ENCODE assay signal across 8 mouse cellular contexts in the genomic region with DNA sequence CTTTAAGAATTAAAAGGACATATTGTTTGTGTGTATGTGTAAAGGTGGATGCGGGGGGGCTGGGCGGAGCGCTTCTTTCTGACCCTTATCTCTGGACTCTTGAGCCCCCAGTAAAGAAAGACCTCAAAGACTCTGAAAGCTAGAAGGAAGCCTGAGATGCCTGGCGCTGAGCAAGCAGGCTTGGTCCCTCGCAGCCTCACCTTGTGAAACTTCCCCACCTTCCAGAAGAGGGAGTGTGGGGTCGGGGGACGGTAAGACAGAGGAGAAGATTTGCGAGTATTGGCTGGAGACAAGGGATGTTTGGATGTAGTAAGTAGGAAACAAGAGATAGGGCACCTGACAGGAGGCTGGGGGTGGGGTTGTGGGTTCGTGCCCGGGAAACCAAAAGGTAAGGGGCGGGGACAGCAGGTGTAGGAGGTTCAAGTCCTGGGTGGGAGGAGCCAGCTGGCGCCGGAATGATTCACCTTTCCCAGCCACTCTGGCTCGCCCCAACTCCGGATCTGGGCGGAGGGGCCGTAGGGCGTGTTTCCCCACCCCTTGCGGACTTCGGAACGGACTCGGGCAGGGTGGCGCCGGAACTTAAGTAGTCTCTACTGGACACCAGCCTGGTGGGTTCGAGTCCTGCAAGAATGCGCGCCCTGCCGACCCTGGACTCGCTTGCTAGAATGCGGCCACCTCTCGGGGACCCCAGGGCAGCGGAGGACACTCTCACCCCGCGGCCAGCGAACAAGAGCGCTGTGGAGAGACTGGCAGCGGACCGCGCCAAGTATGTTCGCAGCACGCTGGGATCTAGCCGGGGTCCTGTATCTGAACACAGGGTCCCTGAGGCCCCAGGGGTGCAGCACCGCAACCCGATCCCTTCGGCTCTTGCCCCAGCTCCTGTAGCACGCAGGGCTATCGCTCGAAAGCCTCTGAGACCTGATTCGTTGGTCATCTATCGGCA. TPM values are rescaled to one million over a fixed set of nuclear protein-coding genes. Genes with fewer than 3 reads are reported as not detected.
DNase-seq lines count a peak whose midpoint lies in the region; ATAC-seq and TF ChIP-seq lines count a peak whose summit lies in the region.

A gene (plus strand): TSS at position 450 of the 943 bp plus-strand sequence.

- H3K79me2 ChIP-seq in myocyte (ENCODE audit: control insufficient read depth, insufficient read depth) = no peaks in the 10 kb centered on the region

- H3K27me3 ChIP-seq in hindbrain, embryonic 14.5 days (ENCODE audit: control insufficient read depth, insufficient read depth, low read length) = peaks cover 51% of the 10 kb centered on the region
- H3K27me3 ChIP-seq in liver, embryonic 11.5 days (replicated peaks; ENCODE audit: control insufficient read depth, insufficient read depth, low read length) = peaks cover 10% of the 10 kb centered on the region
- no peaks in the 10 kb centered on the region for H3K27me3 ChIP-seq in myocyte (ENCODE audit: control insufficient read depth, insufficient read depth, insufficient read length)

- H3ac ChIP-seq in myocyte (ENCODE audit: control insufficient read depth, insufficient read length) = no peak within 1 kb of the TSS

- H3K9ac ChIP-seq in hindbrain, embryonic 14.5 days = peak within 1 kb of the TSS; percentile 45; the same call in 1 of the 2 replicates
- H3K9ac ChIP-seq in liver, embryonic 11.5 days (ENCODE audit: low read depth, low read length) = peak within 1 kb of the TSS; percentile 61

- no peak for TF ChIP-seq POLR2A in embryonic fibroblast, embryonic 13.5 days (IDR thresholded peaks at IDR 0.05; ENCODE audit: low read depth, low read length)
- TF ChIP-seq POLR2A in myocyte (IDR thresholded peaks at IDR 0.05; ENCODE audit: insufficient read length, low read depth) = no peak

- peak; percentile 11 for DNase-seq in right cerebral cortex, postnatal 14 days
- DNase-seq in right cerebral cortex, postnatal 25 days = no peak
- no peak for DNase-seq in hindbrain, embryonic 14.5 days (ENCODE audit: low spot score)
- peak; percentile 59 for DNase-seq in liver, embryonic 11.5 days (ENCODE audit: low spot score)
- peak; percentile 74 for DNase-seq in urinary bladder, postnatal 4 days (ENCODE audit: low spot score in 2 of 2)
- DNase-seq in cerebellum, adult 11-12 months = no peak

- H3K36me3 ChIP-seq in hindbrain, embryonic 14.5 days (replicated peaks; ENCODE audit: control insufficient read depth, insufficient read depth) = no peaks in the 10 kb centered on the region
- H3K36me3 ChIP-seq in liver, embryonic 11.5 days (ENCODE audit: control insufficient read depth, insufficient read depth, low read length) = no peaks in the 10 kb centered on the region
- H3K36me3 ChIP-seq in myocyte (ENCODE audit: control insufficient read depth, insufficient read depth) = no peaks in the 10 kb centered on the region

- peak within 1 kb of the TSS; percentile 98 for H3K4me2 ChIP-seq in hindbrain, embryonic 14.5 days (replicated peaks)
- peak within 1 kb of the TSS; percentile 99 for H3K4me2 ChIP-seq in liver, embryonic 11.5 days
- peak within 1 kb of the TSS; percentile 99 for H3K4me2 ChIP-seq in myocyte (ENCODE audit: low read depth)

- ATAC-seq in hindbrain, embryonic 14.5 days (ENCODE audit: low FRiP score) = peak; percentile 76
- peak; percentile 51 for ATAC-seq in liver, embryonic 11.5 days (replicated peaks; ENCODE audit: low FRiP score)

- no peak for TF ChIP-seq CTCF in embryonic fibroblast, embryonic 13.5 days (IDR thresholded peaks at IDR 0.05; ENCODE audit: borderline replicate concordance, insufficient read depth, low read length)

- H3K4me1 ChIP-seq in embryonic fibroblast, embryonic 13.5 days (ENCODE audit: control insufficient read depth, insufficient read depth, low read length) = no peaks in the 10 kb centered on the region; the same call in 1 of the 2 replicates
- H3K4me1 ChIP-seq in hindbrain, embryonic 14.5 days (replicated peaks; ENCODE audit: control insufficient read depth, insufficient read depth, low read length) = peaks cover 16% of the 10 kb centered on the region
- peaks cover 4% of the 10 kb centered on the region; the same call in 1 of the 2 replicates for H3K4me1 ChIP-seq in liver, embryonic 11.5 days (replicated peaks; ENCODE audit: control insufficient read depth, insufficient read depth, low read length)

- H3K9me3 ChIP-seq in hindbrain, embryonic 14.5 days (ENCODE audit: control insufficient read depth, low read length) = no peaks in the 10 kb centered on the region
- H3K9me3 ChIP-seq in liver, embryonic 11.5 days (ENCODE audit: control insufficient read depth, low read length) = no peaks in the 10 kb centered on the region

- peak within 1 kb of the TSS; percentile 54 for H3K4me3 ChIP-seq in embryonic fibroblast, embryonic 13.5 days (ENCODE audit: insufficient read depth, low read length)
- peak within 1 kb of the TSS; percentile 41 for H3K4me3 ChIP-seq in hindbrain, embryonic 14.5 days (replicated peaks; ENCODE audit: low read length)
- peak within 1 kb of the TSS; percentile 61 for H3K4me3 ChIP-seq in liver, embryonic 11.5 days (ENCODE audit: low read depth, low read length)
- peak within 1 kb of the TSS; percentile 36 for H3K4me3 ChIP-seq in myocyte

- H3K27ac ChIP-seq in embryonic fibroblast, embryonic 13.5 days (ENCODE audit: insufficient read depth, low read length) = no peak within 1 kb of the TSS
- H3K27ac ChIP-seq in hindbrain, embryonic 14.5 days = no peak within 1 kb of the TSS
- peak within 1 kb of the TSS; percentile 81 for H3K27ac ChIP-seq in liver, embryonic 11.5 days (ENCODE audit: low read depth, low read length)

- 2% methylated on average over 50 of the region's 50 CpGs for WGBS in hindbrain, embryonic 14.5 days
- WGBS in liver, embryonic 11.5 days = 2% methylated on average over 50 of the region's 50 CpGs

TF ChIP-seq in myocyte, 11 proteins besides CTCF, POLR2A, EP300 and RAD21:
- TF ChIP-seq TCF3 (IDR thresholded peaks at IDR 0.05; ENCODE audit: insufficient read length, low read depth) = no peak
TF ChIP-seq in myocyte: peak in this region for 0.

RNA-seq across cellular contexts. Expression of the gene that starts here (rescaled TPM):
- 1.7 and 2.8 TPM in 2 replicates for polyA plus RNA-seq in embryonic fibroblast, embryonic 13.5 days (2011; ENCODE audit: insufficient read length, low read depth, missing spikeins)
- polyA plus RNA-seq in hindbrain, embryonic 14.5 days (2014; fragmentation: Nextera tagmentation; extraction: Ambion mirVana) = not detected in 2 replicates
- polyA plus RNA-seq in liver, embryonic 11.5 days (2014; fragmentation: Nextera tagmentation; extraction: Ambion mirVana) = 2.4 and 2.5 TPM in 2 replicates
- polyA plus RNA-seq in myocyte (2012; fragmentation: generic; extraction: Trizol) = 0.54 TPM

Comparison
In these comparisons a context has a peak if more than half of its experiments do, and no peak if none do; other contexts are left out.
1. DNase-seq: peak in right cerebral cortex, postnatal 14 days (single experiment), liver, embryonic 11.5 days (single experiment) and urinary bladder, postnatal 4 days (2 of 2); none in right cerebral cortex, postnatal 25 days (single experiment), hindbrain, embryonic 14.5 days (single experiment) and cerebellum, adult 11-12 months (single experiment).
2. Peak in ATAC-seq, H3K4me3 ChIP-seq, H3K9ac ChIP-seq and H3K4me2 ChIP-seq in hindbrain, embryonic 14.5 days; RNA of the gene not detected or under 1 TPM.
3. Peak in every context shown above with its lines, with median percentiles within 50 percentile points of each other: H3K4me3 ChIP-seq and H3K4me2 ChIP-seq.